Mouse (Mus musculus): ENCODE data around the gene Kmt5a. TPM values are rescaled to one million over a fixed set of nuclear protein-coding genes. Genes with fewer than 3 reads are reported as not detected.

The Kmt5a gene
- polyA plus RNA-seq, 2 experiments = 70.9 to 101 TPM

DNA sequence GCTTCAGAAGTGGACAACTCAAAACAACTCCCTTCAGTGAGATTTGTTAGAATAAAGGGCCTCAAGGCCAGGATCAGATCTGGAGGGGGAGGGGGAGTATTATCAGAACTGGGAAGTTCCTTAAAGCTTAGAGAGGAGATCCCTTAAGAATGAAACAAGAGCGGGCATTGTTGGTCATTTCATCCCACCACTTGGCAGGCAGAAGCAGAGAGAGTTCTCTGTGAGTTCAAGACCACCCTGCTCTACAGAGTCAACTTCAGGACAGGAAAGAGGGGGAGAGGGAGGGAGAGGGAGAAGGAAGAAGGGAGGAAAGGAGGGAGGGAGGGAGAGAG, 39.1 kb downstream of the Kmt5a start:
- WGBS = 82% methylated on average over 1 of the region's 1 CpGs
- Histone ChIP-seq H3K36me3 (ENCODE audit: control insufficient read depth, insufficient read depth, low read length) (0 out of 2 replicates have a peak, but pooled peaks cover 3% of the 10 kb centered on the region), H3K27me3 (ENCODE audit: control insufficient read depth, insufficient read depth, low read length) (no peaks in the 10 kb centered on the region), H3K4me3 (replicated peaks; ENCODE audit: low read length) (peak overlapping the region; percentile 70; the same call in 1 of the 2 replicates), H3K9me3 (ENCODE audit: control insufficient read depth, low read length) (no peaks in the 10 kb centered on the region), H3K4me1 (ENCODE audit: control insufficient read depth, insufficient read depth, low read length) (peaks cover 7% of the 10 kb centered on the region), H3K4me2 (replicated peaks; ENCODE audit: low read depth, low read length, severe bottlenecking) (no peak overlapping the region), H3K9ac (ENCODE audit: low read depth, low read length, severe bottlenecking) (no peak overlapping the region), H3K27ac (replicated peaks; ENCODE audit: low read depth, low read length) (peak overlapping the region; percentile 70)
- DNase-seq (ENCODE audit: low spot score) = no peak
- no peak for ATAC-seq (ENCODE audit: low FRiP score, low read depth)
- no peak for TF ChIP-seq POLR2A (IDR thresholded peaks at IDR 0.05; ENCODE audit: borderline replicate concordance, extremely low read depth, insufficient read depth, insufficient read length)

DNA sequence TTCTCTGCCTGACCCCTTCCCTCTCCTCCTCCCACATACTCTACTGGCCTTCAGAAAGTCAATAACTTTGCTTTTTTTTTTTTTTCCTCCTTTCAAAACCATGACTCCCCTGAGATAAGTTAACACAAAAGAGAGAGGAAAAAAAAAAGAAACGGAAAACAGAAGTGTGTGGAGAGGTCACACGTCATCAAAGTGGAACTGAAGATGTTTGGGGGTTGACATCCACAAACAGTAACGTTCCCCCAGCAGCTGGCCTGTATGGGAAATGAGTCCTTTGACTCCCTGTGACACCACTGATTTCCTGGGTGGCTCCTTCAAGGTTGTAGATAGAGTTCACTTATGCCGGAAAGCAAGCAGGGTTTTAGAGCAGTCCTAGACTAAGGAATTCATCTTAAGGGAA, 40.4 kb downstream of the Kmt5a start:
- Histone ChIP-seq H3K4me3 (replicated peaks; ENCODE audit: low read length) (no peak overlapping the region), H3K36me3 (ENCODE audit: control insufficient read depth, insufficient read depth, low read length) (0 out of 2 replicates have a peak, but pooled peaks cover 3% of the 10 kb centered on the region), H3K27ac (replicated peaks; ENCODE audit: low read depth, low read length) (no peak overlapping the region), H3K4me1 (ENCODE audit: control insufficient read depth, insufficient read depth, low read length) (peaks cover 15% of the 10 kb centered on the region), H3K9ac (ENCODE audit: low read depth, low read length, severe bottlenecking) (no peak overlapping the region), H3K9me3 (ENCODE audit: control insufficient read depth, low read length) (no peaks in the 10 kb centered on the region), H3K4me2 (replicated peaks; ENCODE audit: low read depth, low read length, severe bottlenecking) (no peak overlapping the region), H3K27me3 (ENCODE audit: control insufficient read depth, insufficient read depth, low read length) (no peaks in the 10 kb centered on the region)
- no peak for DNase-seq (ENCODE audit: low spot score)
- no peak for ATAC-seq (ENCODE audit: low FRiP score, low read depth)
- no peak for TF ChIP-seq POLR2A (IDR thresholded peaks at IDR 0.05; ENCODE audit: borderline replicate concordance, extremely low read depth, insufficient read depth, insufficient read length)
- 81% methylated on average over 4 of the region's 4 CpGs for WGBS

DNA sequence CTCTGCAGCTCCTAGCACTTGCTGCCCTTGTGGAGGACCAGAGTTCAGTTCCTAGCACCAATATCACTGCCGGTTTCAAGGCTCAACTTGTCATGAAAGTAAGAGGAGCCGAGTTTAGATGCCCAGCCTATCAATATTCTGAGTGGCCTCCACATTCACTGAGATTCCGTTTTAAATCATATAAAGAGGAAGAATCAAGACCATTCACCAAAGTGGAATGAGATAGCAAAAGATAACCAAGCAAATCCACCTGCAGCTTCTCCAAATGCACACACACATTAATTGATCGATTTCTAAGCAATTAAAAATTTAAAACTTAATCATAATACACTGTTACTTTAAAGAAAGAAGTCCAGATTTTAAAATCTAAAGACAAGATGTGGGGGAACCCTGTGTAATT, 42.0 kb downstream of the Kmt5a start:
- no peak overlapping the region for H3K9ac ChIP-seq (ENCODE audit: low read depth, low read length, severe bottlenecking)
- no peak overlapping the region for H3K4me3 ChIP-seq (replicated peaks; ENCODE audit: low read length)
- H3K4me2 ChIP-seq (replicated peaks; ENCODE audit: low read depth, low read length, severe bottlenecking) = no peak overlapping the region
- TF ChIP-seq POLR2A (IDR thresholded peaks at IDR 0.05; ENCODE audit: borderline replicate concordance, extremely low read depth, insufficient read depth, insufficient read length) = no peak
- WGBS = 86% methylated on average over 4 of the region's 4 CpGs
- no peak for ATAC-seq (ENCODE audit: low FRiP score, low read depth)
- DNase-seq (ENCODE audit: low spot score) = no peak
- no peaks in the 10 kb centered on the region for H3K9me3 ChIP-seq (ENCODE audit: control insufficient read depth, low read length)
- H3K27me3 ChIP-seq (ENCODE audit: control insufficient read depth, insufficient read depth, low read length) = no peaks in the 10 kb centered on the region
- H3K36me3 ChIP-seq (ENCODE audit: control insufficient read depth, insufficient read depth, low read length) = peaks cover 3% of the 10 kb centered on the region; the same call in 1 of the 2 replicates
- H3K27ac ChIP-seq (replicated peaks; ENCODE audit: low read depth, low read length) = no peak overlapping the region
- peaks cover 9% of the 10 kb centered on the region for H3K4me1 ChIP-seq (ENCODE audit: control insufficient read depth, insufficient read depth, low read length)

DNA sequence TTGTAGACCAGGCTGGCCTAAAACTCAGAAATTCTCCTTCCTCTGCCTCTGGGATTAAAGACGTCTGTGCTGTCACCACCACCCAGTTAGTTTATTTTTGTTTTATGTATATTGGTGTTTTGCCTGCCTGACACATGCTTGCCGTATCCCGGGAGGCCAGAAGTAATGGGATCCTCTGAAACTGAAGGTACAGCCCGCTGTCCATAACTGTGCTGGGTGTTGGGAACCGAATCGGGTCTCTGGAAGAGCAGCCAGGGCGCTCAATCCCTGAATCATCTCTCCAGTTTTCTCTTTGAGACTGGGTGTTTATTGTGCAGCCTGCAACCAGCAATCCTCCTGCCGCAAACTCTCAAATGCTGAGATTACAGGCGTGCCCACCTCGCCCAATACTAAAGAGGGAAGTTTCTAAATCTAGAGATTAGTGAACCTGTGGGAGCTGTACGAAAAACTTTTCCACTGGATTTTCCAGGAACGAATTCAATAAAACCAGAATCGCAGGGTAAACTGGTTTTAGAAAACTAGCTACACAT, 42.8 kb downstream of the Kmt5a start:
- peak overlapping the region; percentile 52 for H3K4me2 ChIP-seq (replicated peaks; ENCODE audit: low read depth, low read length, severe bottlenecking)
- peaks cover 3% of the 10 kb centered on the region; the same call in 1 of the 2 replicates for H3K36me3 ChIP-seq (ENCODE audit: control insufficient read depth, insufficient read depth, low read length)
- no peaks in the 10 kb centered on the region for H3K9me3 ChIP-seq (ENCODE audit: control insufficient read depth, low read length)
- H3K27ac ChIP-seq (replicated peaks; ENCODE audit: low read depth, low read length) = peak overlapping the region; percentile 100
- DNase-seq (ENCODE audit: low spot score) (peak; percentile 75), ATAC-seq (ENCODE audit: low FRiP score, low read depth) (no peak)
- H3K9ac ChIP-seq (ENCODE audit: low read depth, low read length, severe bottlenecking) = peak overlapping the region; percentile 88
- TF ChIP-seq POLR2A (IDR thresholded peaks at IDR 0.05; ENCODE audit: borderline replicate concordance, extremely low read depth, insufficient read depth, insufficient read length) = no peak
- H3K4me3 ChIP-seq (replicated peaks; ENCODE audit: low read length) = peak overlapping the region; percentile 69
- no peaks in the 10 kb centered on the region for H3K27me3 ChIP-seq (ENCODE audit: control insufficient read depth, insufficient read depth, low read length)
- H3K4me1 ChIP-seq (ENCODE audit: control insufficient read depth, insufficient read depth, low read length) = peaks cover 8% of the 10 kb centered on the region
- 4% methylated on average over 13 of the region's 13 CpGs for WGBS

DNA sequence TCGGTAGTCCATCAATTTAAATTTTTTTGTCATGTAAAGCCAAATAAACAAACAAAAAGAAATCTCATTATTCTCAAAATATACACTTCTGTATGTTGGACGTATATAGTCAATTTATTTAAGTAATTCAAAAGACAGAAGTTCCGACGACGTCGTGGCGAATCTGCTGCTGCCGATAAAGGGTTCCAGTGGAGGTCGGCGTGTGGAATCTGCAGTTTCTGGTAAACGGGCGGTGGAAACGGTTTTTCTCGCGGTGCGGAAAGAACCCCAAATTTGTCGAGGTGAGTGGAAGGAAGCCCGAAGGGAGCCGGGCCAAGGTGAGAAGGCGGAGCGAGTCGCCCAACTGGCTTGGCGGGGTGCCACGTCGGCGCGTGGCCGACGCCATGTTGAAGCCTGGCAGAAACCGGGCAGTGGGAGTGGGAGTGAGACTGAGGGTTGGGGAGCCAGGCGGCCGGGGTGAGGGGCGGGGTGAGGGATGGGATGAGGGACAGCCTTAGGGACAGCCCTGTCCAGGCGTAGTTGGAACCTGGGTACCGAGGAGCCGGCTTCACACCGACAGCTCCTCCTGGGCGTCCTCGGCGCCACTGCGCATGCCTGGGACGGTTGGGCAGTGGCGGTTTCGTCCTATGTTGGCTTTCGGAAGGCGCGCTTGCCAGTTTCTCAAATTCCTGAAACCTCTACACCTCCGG, 43.4 kb downstream of the Kmt5a start, which contains the start of gene Snrnp35:
TSS of gene Snrnp35 (plus strand) at position 169 of the 689 bp plus-strand sequence.
- Histone ChIP-seq H3K27ac (replicated peaks; ENCODE audit: low read depth, low read length) (peak within 1 kb of the TSS; percentile 100), H3K9ac (ENCODE audit: low read depth, low read length, severe bottlenecking) (peak within 1 kb of the TSS; percentile 88), H3K4me1 (ENCODE audit: control insufficient read depth, insufficient read depth, low read length) (peaks cover 8% of the 10 kb centered on the region), H3K4me3 (replicated peaks; ENCODE audit: low read length) (peak within 1 kb of the TSS; percentile 69), H3K36me3 (ENCODE audit: control insufficient read depth, insufficient read depth, low read length) (peaks cover 3% of the 10 kb centered on the region; the same call in 1 of the 2 replicates), H3K9me3 (ENCODE audit: control insufficient read depth, low read length) (no peaks in the 10 kb centered on the region), H3K27me3 (ENCODE audit: control insufficient read depth, insufficient read depth, low read length) (no peaks in the 10 kb centered on the region), H3K4me2 (replicated peaks; ENCODE audit: low read depth, low read length, severe bottlenecking) (peak within 1 kb of the TSS; percentile 52)
- WGBS = 2% methylated on average over 41 of the region's 48 CpGs
- TF ChIP-seq POLR2A (IDR thresholded peaks at IDR 0.05; ENCODE audit: borderline replicate concordance, extremely low read depth, insufficient read depth, insufficient read length) = no peak
- ATAC-seq (ENCODE audit: low FRiP score, low read depth) = peak; percentile 90
- DNase-seq (ENCODE audit: low spot score) = peak; percentile 92

Data from limb, embryonic 14.5 days (tissue).